Comparison of ENCODE assay signal across 16 mouse cellular contexts in the genomic region with DNA sequence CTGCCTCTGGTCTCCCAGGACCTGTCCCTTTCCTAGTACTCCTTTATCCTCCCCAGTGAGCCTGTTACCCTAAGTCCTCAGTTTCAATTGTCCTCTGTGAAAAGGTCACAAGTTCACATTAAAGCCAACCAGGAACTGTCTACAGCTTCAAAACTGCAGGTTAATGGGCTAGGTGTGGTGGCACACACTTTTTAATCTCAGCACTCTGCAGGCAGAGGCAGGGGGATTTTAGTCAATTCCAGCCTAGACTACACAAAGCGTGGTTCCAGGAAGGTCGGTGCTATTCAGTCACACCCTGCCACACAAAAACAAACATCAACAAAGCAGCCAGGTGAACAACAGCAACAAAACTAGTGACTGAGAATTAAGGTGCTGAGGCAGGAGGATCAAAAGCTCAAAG. TPM values are rescaled to one million over a fixed set of nuclear protein-coding genes. Genes with fewer than 3 reads are reported as not detected.
DNase-seq lines count a peak whose midpoint lies in the region; ATAC-seq and TF ChIP-seq lines count a peak whose summit lies in the region.
"Had no signal": no experiment of that assay in that cellular context is flagged by ENCODE, and none has a peak within 500 bp of the region (broad histone marks: within the 10 kb centered on the region; RNA-seq: fewer than 3 reads in every experiment).

No protein-coding gene starts in this region.

- TF ChIP-seq POLR2A in small intestine, adult 2 months (IDR thresholded peaks at IDR 0.05; ENCODE audit: low read depth, low read length) = no peak

- no peak overlapping the region for H3K9ac ChIP-seq in kidney, postnatal 0 days (ENCODE audit: low read depth, low read length)
- peak overlapping the region; percentile 9; the same call in 1 of the 2 replicates for H3K9ac ChIP-seq in ES-E14 (ENCODE audit: insufficient read depth, low read depth, low read length, poor library complexity, severe bottlenecking)
- no peak overlapping the region; the same call in 1 of the 2 replicates for H3K9ac ChIP-seq in intestine, embryonic 16.5 days (ENCODE audit: low read depth, low read length)
- no peak overlapping the region for H3K9ac ChIP-seq in intestine, postnatal 0 days (ENCODE audit: low read depth, low read length)
- H3K9ac ChIP-seq: embryonic facial prominence, embryonic 12.5 days; neural tube, embryonic 15.5 days had no signal

- peak overlapping the region; percentile 80; the same call in 1 of the 2 replicates for H3K27ac ChIP-seq in kidney, postnatal 0 days
- H3K27ac ChIP-seq in ES-E14 (ENCODE audit: insufficient read depth, low read depth, low read length, poor library complexity, severe bottlenecking) = peak overlapping the region; percentile 80
- H3K27ac ChIP-seq in small intestine, adult 2 months (ENCODE audit: insufficient read depth, low read depth, low read length) = peak overlapping the region; percentile 71
- no peak overlapping the region for H3K27ac ChIP-seq in intestine, embryonic 16.5 days (ENCODE audit: low read length)
- no peak overlapping the region for H3K27ac ChIP-seq in intestine, postnatal 0 days (ENCODE audit: low read depth, low read length)
- H3K27ac ChIP-seq: embryonic facial prominence, embryonic 12.5 days; macrophage; neural tube, embryonic 15.5 days had no signal

- H3K36me3 ChIP-seq in kidney, postnatal 0 days (ENCODE audit: insufficient read depth, low read length) = no peaks in the 10 kb centered on the region
- 0 out of 2 replicates have a peak, but pooled peaks cover 3% of the 10 kb centered on the region for H3K36me3 ChIP-seq in E14TG2a.4 (ENCODE audit: insufficient read depth, low read length)
- no peaks in the 10 kb centered on the region for H3K36me3 ChIP-seq in ES-E14 (ENCODE audit: control insufficient read depth, insufficient read depth, low read length, poor library complexity, severe bottlenecking)
- H3K36me3 ChIP-seq in small intestine, adult 2 months (ENCODE audit: control insufficient read depth, insufficient read depth, low read length) = no peaks in the 10 kb centered on the region
- no peaks in the 10 kb centered on the region for H3K36me3 ChIP-seq in intestine, embryonic 16.5 days (ENCODE audit: control insufficient read depth, insufficient read depth, low read length)
- no peaks in the 10 kb centered on the region; the same call in 1 of the 2 replicates for H3K36me3 ChIP-seq in intestine, postnatal 0 days (ENCODE audit: control insufficient read depth, insufficient read depth)
- H3K36me3 ChIP-seq: embryonic facial prominence, embryonic 12.5 days had no signal

- no peaks in the 10 kb centered on the region for H3K9me3 ChIP-seq in kidney, postnatal 0 days (replicated peaks; ENCODE audit: low read length)
- H3K9me3 ChIP-seq in E14TG2a.4 (ENCODE audit: low read length) (no peaks in the 10 kb centered on the region), ES-E14 (ENCODE audit: control insufficient read depth, insufficient read depth, low read depth, low read length) (no peaks in the 10 kb centered on the region)
- no peaks in the 10 kb centered on the region for H3K9me3 ChIP-seq in intestine, embryonic 16.5 days (ENCODE audit: control insufficient read depth, low read length)
- no peaks in the 10 kb centered on the region for H3K9me3 ChIP-seq in intestine, postnatal 0 days (ENCODE audit: control insufficient read depth)
- H3K9me3 ChIP-seq: embryonic facial prominence, embryonic 12.5 days; neural tube, embryonic 15.5 days had no signal

- peaks cover 18% of the 10 kb centered on the region for H3K4me1 ChIP-seq in kidney, postnatal 0 days (replicated peaks; ENCODE audit: insufficient read depth, low read length)
- H3K4me1 ChIP-seq in E14TG2a.4 (replicated peaks; ENCODE audit: low read depth, low read length) (peaks cover 74% of the 10 kb centered on the region), ES-E14 (ENCODE audit: control insufficient read depth in 2 of 2, insufficient read depth in 2 of 2, low read length in 2 of 2, poor library complexity in 1 of 2) (peaks cover 2 to 31% of the 10 kb centered on the region in 2 experiments; a peak in 2 of 4 replicates)
- H3K4me1 ChIP-seq in small intestine, adult 2 months (ENCODE audit: control insufficient read depth, insufficient read depth, insufficient read length, low read length) = peaks cover 39% of the 10 kb centered on the region
- H3K4me1 ChIP-seq in intestine, embryonic 16.5 days (ENCODE audit: control insufficient read depth, insufficient read depth, low read length) = peaks cover 30% of the 10 kb centered on the region
- peaks cover 4% of the 10 kb centered on the region; the same call in 1 of the 2 replicates for H3K4me1 ChIP-seq in intestine, postnatal 0 days (replicated peaks; ENCODE audit: control insufficient read depth, insufficient read depth, low read length)
- H3K4me1 ChIP-seq: embryonic facial prominence, embryonic 12.5 days; neural tube, embryonic 15.5 days had no signal

- WGBS in kidney, postnatal 0 days = 42% methylated on average over 2 of the region's 2 CpGs
- 27% methylated on average over 2 of the region's 2 CpGs for WGBS in small intestine, adult 2 months
- WGBS in intestine, embryonic 16.5 days = 68% methylated on average over 2 of the region's 2 CpGs
- WGBS in intestine, postnatal 0 days = 44% methylated on average over 2 of the region's 2 CpGs

- ATAC-seq in kidney, postnatal 0 days (replicated peaks; ENCODE audit: low FRiP score, low read depth) = no peak
- ATAC-seq in intestine, embryonic 16.5 days = no peak
- ATAC-seq in intestine, postnatal 0 days = no peak

- in situ Hi-C loops in ES-E14 (cut with MboI; ENCODE audit: low sequenced_read_pairs in 2 of 2, unreplicated experiment in 2 of 2) = no loop called here

- no peak overlapping the region for H3K4me2 ChIP-seq in kidney, postnatal 0 days (ENCODE audit: low read length)
- H3K4me2 ChIP-seq in intestine, embryonic 16.5 days (ENCODE audit: low read depth, low read length) = no peak overlapping the region
- H3K4me2 ChIP-seq in intestine, postnatal 0 days (replicated peaks; ENCODE audit: low read depth) = no peak overlapping the region
- H3K4me2 ChIP-seq: embryonic facial prominence, embryonic 12.5 days; liver, embryonic 11.5 days; midbrain, embryonic 11.5 days; neural tube, embryonic 15.5 days had no signal

- DNase-seq in kidney, postnatal 0 days (ENCODE audit: low spot score) = no peak
- DNase-seq in kidney, adult 9 months = no peak
- no peak for DNase-seq in ES-E14 (ENCODE audit: low read depth, low spot score)
- DNase-seq: cerebellum, adult 8-10 months; heart, adult 11 months; right cerebral cortex, postnatal 25 days; thymus, adult 18-20 months had no signal

- no peak overlapping the region for H3K4me3 ChIP-seq in kidney, postnatal 0 days (replicated peaks; ENCODE audit: low read depth, low read length)
- H3K4me3 ChIP-seq in E14TG2a.4 (replicated peaks; ENCODE audit: low read length) (peak overlapping the region; percentile 63), ES-E14 (ENCODE audit: insufficient read depth in 1 of 2, low read depth in 1 of 2, low read length in 2 of 2, poor library complexity in 1 of 2, severe bottlenecking in 1 of 2) (0 out of 4 replicates have a peak overlapping the region, but pooled peaks of 1 of the 2 experiments have one; percentile 14)
- no peak overlapping the region for H3K4me3 ChIP-seq in small intestine, adult 2 months (ENCODE audit: low read depth, low read length)
- H3K4me3 ChIP-seq in intestine, embryonic 16.5 days (ENCODE audit: low read length) = no peak overlapping the region
- H3K4me3 ChIP-seq in intestine, postnatal 0 days (ENCODE audit: low read depth, low read length) = no peak overlapping the region
- H3K4me3 ChIP-seq: embryonic facial prominence, embryonic 12.5 days; neural tube, embryonic 15.5 days had no signal

- H3K27me3 ChIP-seq in kidney, postnatal 0 days (ENCODE audit: insufficient read depth, low read length) = no peaks in the 10 kb centered on the region
- H3K27me3 ChIP-seq in E14TG2a.4 (ENCODE audit: insufficient read depth, low read length) = no peaks in the 10 kb centered on the region
- H3K27me3 ChIP-seq in small intestine, adult 2 months (ENCODE audit: control insufficient read depth, insufficient read depth, low read length) = no peaks in the 10 kb centered on the region
- no peaks in the 10 kb centered on the region for H3K27me3 ChIP-seq in intestine, embryonic 16.5 days (replicated peaks; ENCODE audit: control insufficient read depth, insufficient read depth, low read length)
- H3K27me3 ChIP-seq in intestine, postnatal 0 days (replicated peaks; ENCODE audit: control insufficient read depth, insufficient read depth, low read length) = no peaks in the 10 kb centered on the region
- H3K27me3 ChIP-seq: embryonic facial prominence, embryonic 12.5 days; neural tube, embryonic 15.5 days had no signal

- TF ChIP-seq CTCF in kidney, postnatal 0 days (IDR thresholded peaks at IDR 0.05; ENCODE audit: low read depth) = no peak
- TF ChIP-seq CTCF in E14TG2a.4 (conservative IDR thresholded peaks at IDR 0.05; ENCODE audit: low read length) = no peak
- TF ChIP-seq CTCF in small intestine, adult 2 months (IDR thresholded peaks at IDR 0.05; ENCODE audit: extremely low read depth, insufficient read length, insufficient replicate concordance, low read depth, low read length) = no peak
- TF ChIP-seq CTCF in intestine, postnatal 0 days (IDR thresholded peaks at IDR 0.05; ENCODE audit: low read depth) = no peak

TF ChIP-seq in ES-E14, 5 proteins besides CTCF, POLR2A, EP300 and RAD21:
- TF ChIP-seq ZC3H11A (IDR thresholded peaks at IDR 0.05; ENCODE audit: borderline replicate concordance, low read depth, low read length) (no peak), HCFC1 (IDR thresholded peaks at IDR 0.05; ENCODE audit: borderline replicate concordance, insufficient read depth, low read length) (no peak)

RNA-seq across cellular contexts. Expression of a gene that starts 27.2 kb away (rescaled TPM):
- polyA plus RNA-seq in kidney, postnatal 0 days (2015; fragmentation: Nextera tagmentation; extraction: Ambion mirVana) = 19.8 and 19.9 TPM in 2 replicates
- total RNA-seq in ES-E14 (2012; rRNA removed) = 210 and 251 TPM in 2 replicates
- 151 and 154 TPM in 2 replicates for polyA plus RNA-seq in small intestine, adult 2 months (2012; rRNA removed)
- polyA plus RNA-seq in intestine, embryonic 16.5 days (2015; fragmentation: Nextera tagmentation; extraction: Ambion mirVana) = 42.0 and 47.6 TPM in 2 replicates
- 10.1 and 11.3 TPM in 2 replicates for polyA plus RNA-seq in intestine, postnatal 0 days (2015; fragmentation: Nextera tagmentation; extraction: Ambion mirVana)

RNA-seq across cellular contexts. Expression of a gene that starts 55.4 kb away (rescaled TPM):
- 66.0 and 73.0 TPM in 2 replicates for polyA plus RNA-seq in kidney, postnatal 0 days (2015; fragmentation: Nextera tagmentation; extraction: Ambion mirVana)
- total RNA-seq in ES-E14 (2012; rRNA removed) = 101 and 124 TPM in 2 replicates
- 24.1 and 29.0 TPM in 2 replicates for polyA plus RNA-seq in small intestine, adult 2 months (2012; rRNA removed)
- 78.6 and 82.0 TPM in 2 replicates for polyA plus RNA-seq in intestine, embryonic 16.5 days (2015; fragmentation: Nextera tagmentation; extraction: Ambion mirVana)
- polyA plus RNA-seq in intestine, postnatal 0 days (2015; fragmentation: Nextera tagmentation; extraction: Ambion mirVana) = 45.5 and 48.5 TPM in 2 replicates

Comparison
In these comparisons a context has a peak if more than half of its experiments do, and no peak if none do; other contexts are left out.
1. H3K27ac ChIP-seq: peak in kidney, postnatal 0 days (single experiment), ES-E14 (single experiment) and small intestine, adult 2 months (single experiment); none in intestine, embryonic 16.5 days (single experiment) and intestine, postnatal 0 days (single experiment).